In the genomic region with DNA sequence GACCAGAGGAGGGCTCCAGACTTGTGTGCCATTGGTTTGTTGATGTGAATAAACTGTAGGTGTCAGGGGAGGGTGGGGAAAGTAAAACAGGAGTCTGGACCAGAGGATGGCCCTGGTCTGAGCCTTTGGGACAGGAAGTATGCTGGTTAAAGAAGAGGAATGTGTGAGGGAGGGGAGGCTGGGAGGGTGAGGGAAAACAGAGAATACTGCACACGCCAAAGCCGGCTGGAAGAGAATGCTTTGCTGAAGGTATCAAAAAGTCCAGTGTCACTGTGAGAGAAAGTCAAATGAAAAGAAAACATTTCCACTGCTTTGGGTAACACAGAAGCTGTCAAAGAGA, we compare ENCODE assay signal across 13 mouse cellular contexts.
A peak's percentile ranks its signal among the peaks of the same experiment; 100 is the strongest.
DNase-seq lines count a peak whose midpoint lies in the region; ATAC-seq lines count a peak whose summit lies in the region.
"Had no signal": no experiment of that assay in that cellular context is flagged by ENCODE, and none has a peak within 500 bp of the region (broad histone marks: within the 10 kb centered on the region; RNA-seq: fewer than 3 reads in every experiment).

No protein-coding gene starts in this region.

- no peak overlapping the region for H3K4me2 ChIP-seq in heart, embryonic 11.5 days
- no peak overlapping the region for H3K4me2 ChIP-seq in lung, embryonic 15.5 days
- H3K4me2 ChIP-seq in limb, embryonic 13.5 days (replicated peaks): no peak overlapping the region
- H3K4me2 ChIP-seq: hindbrain, embryonic 13.5 days had no signal

- 17% methylated on average over 2 of the region's 2 CpGs for WGBS in heart, embryonic 10.5 days
- WGBS in heart, embryonic 11.5 days (ENCODE audit: insufficient replicate concordance): 16% methylated on average over 2 of the region's 2 CpGs
- 17% methylated on average over 2 of the region's 2 CpGs for WGBS in lung, embryonic 15.5 days
- 18% methylated on average over 2 of the region's 2 CpGs for WGBS in limb, embryonic 13.5 days

- peak overlapping the region; percentile 59; the same call in 1 of the 2 replicates for H3K27ac ChIP-seq in heart, embryonic 10.5 days
- no peak overlapping the region for H3K27ac ChIP-seq in heart, embryonic 11.5 days (ENCODE audit: low read depth, low read length)
- no peak overlapping the region for H3K27ac ChIP-seq in lung, embryonic 15.5 days
- peak overlapping the region; percentile 83 for H3K27ac ChIP-seq in limb, embryonic 13.5 days
- H3K27ac ChIP-seq: hindbrain, embryonic 13.5 days; macrophage had no signal

- no peak for DNase-seq in heart, embryonic 10.5 days (ENCODE audit: low spot score)
- no peak for DNase-seq in lung, adult 18-20 months
- peak; percentile 19 for DNase-seq in embryo, embryonic 9.5 days (ENCODE audit: extremely low spot score)
- DNase-seq in layer of hippocampus, adult 11-12 months (ENCODE audit: low spot score): no peak
- DNase-seq in cerebellum, postnatal 36 days: no peak
- DNase-seq: gastrocnemius, postnatal 25 days had no signal

- no peak overlapping the region for H3K4me3 ChIP-seq in heart, embryonic 10.5 days
- no peak overlapping the region for H3K4me3 ChIP-seq in heart, embryonic 11.5 days (ENCODE audit: low read depth, low read length)
- H3K4me3 ChIP-seq in lung, embryonic 15.5 days: no peak overlapping the region
- no peak overlapping the region for H3K4me3 ChIP-seq in limb, embryonic 13.5 days
- H3K4me3 ChIP-seq: hindbrain, embryonic 13.5 days had no signal

- no peaks in the 10 kb centered on the region for H3K27me3 ChIP-seq in heart, embryonic 10.5 days (ENCODE audit: insufficient read depth, poor library complexity, severe bottlenecking)
- H3K27me3 ChIP-seq in heart, embryonic 11.5 days (ENCODE audit: control insufficient read depth, insufficient read depth, low read length): no peaks in the 10 kb centered on the region
- H3K27me3 ChIP-seq in lung, embryonic 15.5 days: no peaks in the 10 kb centered on the region
- no peaks in the 10 kb centered on the region for H3K27me3 ChIP-seq in limb, embryonic 13.5 days
- H3K27me3 ChIP-seq: hindbrain, embryonic 13.5 days had no signal

- peaks cover 10% of the 10 kb centered on the region for H3K4me1 ChIP-seq in heart, embryonic 10.5 days
- 0 out of 2 replicates have a peak, but pooled peaks cover 3% of the 10 kb centered on the region for H3K4me1 ChIP-seq in heart, embryonic 11.5 days (ENCODE audit: control insufficient read depth, insufficient read depth, low read length)
- 0 out of 2 replicates have a peak, but pooled peaks cover 8% of the 10 kb centered on the region for H3K4me1 ChIP-seq in lung, embryonic 15.5 days
- peaks cover 40% of the 10 kb centered on the region for H3K4me1 ChIP-seq in limb, embryonic 13.5 days
- H3K4me1 ChIP-seq: hindbrain, embryonic 13.5 days had no signal

- H3K9ac ChIP-seq in heart, embryonic 11.5 days (ENCODE audit: low read depth, low read length): no peak overlapping the region
- H3K9ac ChIP-seq in lung, embryonic 15.5 days: no peak overlapping the region
- no peak overlapping the region for H3K9ac ChIP-seq in limb, embryonic 13.5 days
- H3K9ac ChIP-seq: hindbrain, embryonic 13.5 days had no signal

- no peaks in the 10 kb centered on the region for H3K9me3 ChIP-seq in heart, embryonic 10.5 days
- H3K9me3 ChIP-seq in heart, embryonic 11.5 days (replicated peaks; ENCODE audit: control insufficient read depth, low read length): no peaks in the 10 kb centered on the region
- no peaks in the 10 kb centered on the region for H3K9me3 ChIP-seq in lung, embryonic 15.5 days
- H3K9me3 ChIP-seq in limb, embryonic 13.5 days: no peaks in the 10 kb centered on the region
- H3K9me3 ChIP-seq: G1E; hindbrain, embryonic 13.5 days had no signal

- no peaks in the 10 kb centered on the region for H3K36me3 ChIP-seq in heart, embryonic 10.5 days
- H3K36me3 ChIP-seq in heart, embryonic 11.5 days (ENCODE audit: control insufficient read depth, insufficient read depth, low read length): no peaks in the 10 kb centered on the region
- no peaks in the 10 kb centered on the region for H3K36me3 ChIP-seq in lung, embryonic 15.5 days
- H3K36me3 ChIP-seq in limb, embryonic 13.5 days: no peaks in the 10 kb centered on the region
- H3K36me3 ChIP-seq: G1E; hindbrain, embryonic 13.5 days had no signal

- ATAC-seq in heart, embryonic 11.5 days (replicated peaks; ENCODE audit: insufficient number of reproducible peaks, low FRiP score, low TSS enrichment): no peak; the same call in 1 of the 2 replicates
- ATAC-seq in lung, embryonic 15.5 days (ENCODE audit: borderline replicate concordance, extremely low read depth, low FRiP score, low TSS enrichment): peak; percentile 55
- ATAC-seq in limb, embryonic 13.5 days (ENCODE audit: low FRiP score, low read depth): no peak
- ATAC-seq: forebrain, embryonic 14.5 days had no signal

Comparison
In these comparisons a context has a peak if more than half of its experiments do, and no peak if none do; other contexts are left out.
1. H3K27ac ChIP-seq: peak in heart, embryonic 10.5 days (single experiment) and limb, embryonic 13.5 days (single experiment); none in heart, embryonic 11.5 days (single experiment) and lung, embryonic 15.5 days (single experiment).